Mouse (Mus musculus) neural tube, embryonic 11.5 days (tissue): ENCODE measurements around the gene Olfr417. TPM values are rescaled to one million over a fixed set of nuclear protein-coding genes. Genes with fewer than 3 reads are reported as not detected.
"Not testable (repeated sequence)": the region's sequence is repeated elsewhere in the genome, so short reads cannot be mapped to it uniquely, and the experiment has no call there.

Source experiments
- ATAC-seq: fragments of 200-750 bp; cut with Nextera tagmentation; 2 replicates; pipeline ENCODE4 v1.8.0; 2017; ENCODE audit warnings: moderate number of reproducible peaks, mild to moderate bottlenecking, moderate TSS enrichment, moderate library complexity; ENCODE audit not compliant: insufficient read depth, low FRiP score, low TSS enrichment
- DNase-seq: peaks from one replicate; pipeline ENCODE4 v3.0.0-alpha.2; 2015; ENCODE audit warnings: low spot score
- H3K27ac ChIP-seq: fragments of 300-500 bp; sonication (generic); 2 replicates; pipeline ENCODE4 v1.5.1; 2014; ENCODE audit warnings: low read depth, mild to moderate bottlenecking, low read length
- H3K27me3 ChIP-seq: fragments of 300-500 bp; sonication (generic); 2 replicates; pipeline ENCODE4 v1.6.1; 2014; ENCODE audit warnings: mild to moderate bottlenecking, low read length, mixed read lengths; ENCODE audit not compliant: control insufficient read depth, insufficient read depth
- H3K36me3 ChIP-seq: fragments of 300-500 bp; sonication (generic); 2 replicates; pipeline ENCODE4 v1.6.1; 2014; ENCODE audit warnings: mild to moderate bottlenecking, low read length, moderate library complexity, mixed read lengths; ENCODE audit not compliant: control insufficient read depth, insufficient read depth
- H3K4me1 ChIP-seq: fragments of 300-500 bp; sonication (generic); 2 replicates; pipeline ENCODE4 v1.6.1; 2014; ENCODE audit warnings: low read length, mixed read lengths; ENCODE audit not compliant: control insufficient read depth, insufficient read depth
- H3K4me2 ChIP-seq: fragments of 300-500 bp; sonication (generic); 2 replicates; pipeline ENCODE4 v1.6.1; 2014; ENCODE audit warnings: low read depth, mild to moderate bottlenecking, moderate library complexity
- H3K4me3 ChIP-seq: fragments of 300-500 bp; sonication (generic); 2 replicates; pipeline ENCODE4 v1.5.1; 2014; ENCODE audit warnings: low read depth, low read length
- H3K9ac ChIP-seq: fragments of 300-500 bp; sonication (generic); 2 replicates; pipeline ENCODE4 v1.6.1; 2014; ENCODE audit warnings: mild to moderate bottlenecking, low read length
- H3K9me3 ChIP-seq: fragments of 300-500 bp; sonication (generic); 2 replicates; pipeline ENCODE4 v1.6.1; 2016; ENCODE audit warnings: low read length; ENCODE audit not compliant: control insufficient read depth
- whole genome bisulfite sequencing: fragments of 180-500 bp; shearing (Covaris S2); extraction: QIAGEN DNeasy Blood & Tissue Kit; methylation state at CpG from one replicate; pipeline ENCODE4 v1.1.7; 2014; 5-methylcytosine and 5-hydroxymethylcytosine counted together
- polyA plus RNA-seq: library from polyadenylated mRNA; unstranded; fragments of >200 nt; fragmentation: Nextera tagmentation; extraction: Ambion mirVana; gene quantifications from 2 replicates; pipeline ENCODE4 v1.2.1, GENCODE M21; 2014

The Olfr417 gene
- polyA plus RNA-seq, result not detected in 2 replicates

- ATAC-seq (no peak), DNase-seq (no peak)
- no peaks in the 10 kb centered on the region for H3K4me1 ChIP-seq
- H3K9me3 ChIP-seq, result no peaks in the 10 kb centered on the region
- H3K27me3 ChIP-seq, result no peaks in the 10 kb centered on the region
- whole genome bisulfite sequencing, result 86% methylated on average over 2 of the region's 2 CpGs
- H3K4me3 ChIP-seq, result no peak within 1 kb of the TSS
- no peak within 1 kb of the TSS for H3K4me2 ChIP-seq
- H3K9ac ChIP-seq, result no peak within 1 kb of the TSS
- no peaks in the 10 kb centered on the region for H3K36me3 ChIP-seq
- no peak within 1 kb of the TSS for H3K27ac ChIP-seq
Observed at GRCm38 (mm10) chr1:174364882-174365451, at the start of gene Olfr417. TSS of gene Olfr417 (plus strand) at chr1:174365122.

- WGBS, result 85% methylated on average over 2 of the region's 2 CpGs
Observed at GRCm38 (mm10) chr1:174317308-174317707, 47.6 kb upstream of the Olfr417 start.

GRCm38 (mm10) chr1:174330218-174330617, 34.7 kb upstream of the Olfr417 start, which contains the start of gene Mptx1:
TSS of gene Mptx1 (plus strand) at chr1:174330518.
- DNase-seq (no peak), ATAC-seq (no peak)
- no peaks in the 10 kb centered on the region for H3K27me3 ChIP-seq
- no peaks in the 10 kb centered on the region for H3K36me3 ChIP-seq
- H3K4me2 ChIP-seq, result no peak within 1 kb of the TSS
- no peak within 1 kb of the TSS for H3K4me3 ChIP-seq
- H3K4me1 ChIP-seq, result no peaks in the 10 kb centered on the region
- H3K27ac ChIP-seq, result no peak within 1 kb of the TSS
- no peaks in the 10 kb centered on the region for H3K9me3 ChIP-seq
- no peak within 1 kb of the TSS for H3K9ac ChIP-seq

More at GRCm38 (mm10) chr1:174317308-174317707, 47.6 kb upstream of the Olfr417 start:
- Histone ChIP-seq H3K27ac (no peak overlapping the region), H3K9ac (no peak overlapping the region), H3K36me3 (no peaks in the 10 kb centered on the region), H3K4me1 (no peaks in the 10 kb centered on the region), H3K4me3 (no peak overlapping the region), H3K9me3 (no peaks in the 10 kb centered on the region), H3K27me3 (no peaks in the 10 kb centered on the region), H3K4me2 (no peak overlapping the region)
- no peak for DNase-seq
- no peak for ATAC-seq

GRCm38 (mm10) chr1:174353636-174354035, 11.3 kb upstream of the Olfr417 start:
- not testable (repeated sequence) for H3K4me3 ChIP-seq, H3K9me3 ChIP-seq, H3K36me3 ChIP-seq, H3K9ac ChIP-seq, DNase-seq, ATAC-seq, H3K4me1 ChIP-seq, H3K27ac ChIP-seq, H3K4me2 ChIP-seq, H3K27me3 ChIP-seq
- WGBS, result 77% methylated on average over 1 of the region's 1 CpGs

- ATAC-seq (no peak), DNase-seq (no peak)
- Histone ChIP-seq H3K9me3 (no peaks in the 10 kb centered on the region), H3K4me2 (no peak overlapping the region), H3K27me3 (no peaks in the 10 kb centered on the region), H3K4me1 (no peaks in the 10 kb centered on the region), H3K9ac (no peak overlapping the region), H3K36me3 (no peaks in the 10 kb centered on the region), H3K4me3 (no peak overlapping the region), H3K27ac (no peak overlapping the region)
- 83% methylated on average over 5 of the region's 5 CpGs for WGBS
Observed at GRCm38 (mm10) chr1:174354640-174355039, 10.3 kb upstream of the Olfr417 start.

GRCm38 (mm10) chr1:174373799-174374198, 8.9 kb downstream of the Olfr417 start:
- no peak for DNase-seq
- H3K4me2 ChIP-seq, result no peak overlapping the region
- no peak for ATAC-seq
- no peaks in the 10 kb centered on the region for H3K36me3 ChIP-seq
- no peaks in the 10 kb centered on the region for H3K4me1 ChIP-seq
- no peaks in the 10 kb centered on the region for H3K9me3 ChIP-seq
- WGBS, result 90% methylated on average over 3 of the region's 3 CpGs
- no peak overlapping the region for H3K9ac ChIP-seq
- no peak overlapping the region for H3K4me3 ChIP-seq
- no peaks in the 10 kb centered on the region for H3K27me3 ChIP-seq
- no peak overlapping the region for H3K27ac ChIP-seq

GRCm38 (mm10) chr1:174390746-174391145, 25.8 kb downstream of the Olfr417 start, which contains the start of gene Olfr248:
TSS of gene Olfr248 (plus strand) at chr1:174391046.
- no peak for ATAC-seq
- 95% methylated on average over 2 of the region's 2 CpGs for WGBS
- Histone ChIP-seq H3K36me3 (no peaks in the 10 kb centered on the region), H3K27ac (no peak within 1 kb of the TSS), H3K4me1 (no peaks in the 10 kb centered on the region), H3K27me3 (no peaks in the 10 kb centered on the region), H3K4me3 (no peak within 1 kb of the TSS), H3K4me2 (no peak within 1 kb of the TSS), H3K9me3 (no peaks in the 10 kb centered on the region), H3K9ac (no peak within 1 kb of the TSS)
- no peak for DNase-seq

- Histone ChIP-seq H3K9ac (no peak overlapping the region), H3K4me2 (no peak overlapping the region), H3K4me3 (no peak overlapping the region), H3K4me1 (no peaks in the 10 kb centered on the region), H3K27me3 (no peaks in the 10 kb centered on the region), H3K36me3 (no peaks in the 10 kb centered on the region), H3K9me3 (no peaks in the 10 kb centered on the region), H3K27ac (no peak overlapping the region)
- WGBS, result 86% methylated on average over 4 of the region's 4 CpGs
- no peak for DNase-seq
- ATAC-seq, result no peak
Observed at GRCm38 (mm10) chr1:174422959-174423358, 58.0 kb downstream of the Olfr417 start.

- no peak within 1 kb of the TSS for H3K9ac ChIP-seq
- DNase-seq (no peak), ATAC-seq (no peak)
- no peaks in the 10 kb centered on the region for H3K9me3 ChIP-seq
- 74% methylated on average over 1 of the region's 1 CpGs for WGBS
- no peak within 1 kb of the TSS for H3K4me2 ChIP-seq
- no peak within 1 kb of the TSS for H3K4me3 ChIP-seq
- no peaks in the 10 kb centered on the region for H3K36me3 ChIP-seq
- H3K4me1 ChIP-seq, result no peaks in the 10 kb centered on the region
- H3K27ac ChIP-seq, result no peak within 1 kb of the TSS
- H3K27me3 ChIP-seq, result no peaks in the 10 kb centered on the region
Observed at GRCm38 (mm10) chr1:174423764-174424163, 58.8 kb downstream of the Olfr417 start, which contains the start of gene Olfr414. TSS of gene Olfr414 (plus strand) at chr1:174424064.
